Mouse (Mus musculus): Measurements from ENCODE around the gene Slc16a10.

The Slc16a10 gene

GRCm38 (mm10) chr10:40141864-40142523 is at the start of gene Slc16a10:
Gene Slc16a10, minus strand, starts transcription at chr10:40142258.
- DNase-seq (ENCODE audit: low spot score) = peak; percentile 93

- no peak for DNase-seq (ENCODE audit: low spot score)
Observed at GRCm38 (mm10) chr10:40191338-40191979, 49.4 kb upstream of the Slc16a10 start.

- DNase-seq (ENCODE audit: low spot score) = no peak
Observed at GRCm38 (mm10) chr10:40190871-40191270, 48.8 kb upstream of the Slc16a10 start.

- DNase-seq (ENCODE audit: low spot score) = no peak
Observed at GRCm38 (mm10) chr10:40189689-40190088, 47.6 kb upstream of the Slc16a10 start.

- no peak for DNase-seq (ENCODE audit: low spot score)
Observed at GRCm38 (mm10) chr10:40188831-40189230, 46.8 kb upstream of the Slc16a10 start.

GRCm38 (mm10) chr10:40185956-40186355 is 43.9 kb upstream of the Slc16a10 start:
- no peak for DNase-seq (ENCODE audit: low spot score)

- no peak for DNase-seq (ENCODE audit: low spot score)
Observed at GRCm38 (mm10) chr10:40180011-40180410, 38.0 kb upstream of the Slc16a10 start.

- no peak for DNase-seq (ENCODE audit: low spot score)
Observed at GRCm38 (mm10) chr10:40179142-40179541, 37.1 kb upstream of the Slc16a10 start.

- peak; percentile 49 for DNase-seq (ENCODE audit: low spot score)
Observed at GRCm38 (mm10) chr10:40177323-40177962, 35.4 kb upstream of the Slc16a10 start.

- no peak for DNase-seq (ENCODE audit: low spot score)
Observed at GRCm38 (mm10) chr10:40172136-40172535, 30.1 kb upstream of the Slc16a10 start.

GRCm38 (mm10) chr10:40171211-40171610 is 29.2 kb upstream of the Slc16a10 start:
- no peak for DNase-seq (ENCODE audit: low spot score)

GRCm38 (mm10) chr10:40170141-40170558 is 28.1 kb upstream of the Slc16a10 start:
- DNase-seq (ENCODE audit: low spot score) = no peak

GRCm38 (mm10) chr10:40169566-40169965 is 27.5 kb upstream of the Slc16a10 start:
- DNase-seq (ENCODE audit: low spot score) = no peak

GRCm38 (mm10) chr10:40169088-40169487 is 27.0 kb upstream of the Slc16a10 start:
- no peak for DNase-seq (ENCODE audit: low spot score)

GRCm38 (mm10) chr10:40164421-40165386 is 22.6 kb upstream of the Slc16a10 start:
- DNase-seq (ENCODE audit: low spot score) = no peak

GRCm38 (mm10) chr10:40163914-40164313 is 21.9 kb upstream of the Slc16a10 start:
- no peak for DNase-seq (ENCODE audit: low spot score)

- DNase-seq (ENCODE audit: low spot score) = no peak
Observed at GRCm38 (mm10) chr10:40163338-40163737, 21.3 kb upstream of the Slc16a10 start.

GRCm38 (mm10) chr10:40161701-40162255 is 19.7 kb upstream of the Slc16a10 start:
- no peak for DNase-seq (ENCODE audit: low spot score)

- no peak for DNase-seq (ENCODE audit: low spot score)
Observed at GRCm38 (mm10) chr10:40161236-40161635, 19.2 kb upstream of the Slc16a10 start.

GRCm38 (mm10) chr10:40152550-40152857 is 10.4 kb upstream of the Slc16a10 start:
- no peak for DNase-seq (ENCODE audit: low spot score)

GRCm38 (mm10) chr10:40151852-40152549 is 9.9 kb upstream of the Slc16a10 start:
- DNase-seq (ENCODE audit: low spot score) = no peak

Data from ovary, postnatal 36 days (tissue).